Mouse (Mus musculus) heart, embryonic 13.5 days (tissue): ENCODE measurements around the gene Ppfibp2. TPM values are rescaled to one million over a fixed set of nuclear protein-coding genes. Genes with fewer than 3 reads are reported as not detected.

Experiments
- ATAC-seq: fragments of 200-750 bp; cut with Nextera tagmentation; 2 replicates; pipeline ENCODE4 v1.8.0; 2017; ENCODE audit warnings: moderate TSS enrichment; ENCODE audit not compliant: insufficient number of reproducible peaks, low FRiP score, low TSS enrichment; ENCODE audit errors: extremely low read depth
- H3K27ac ChIP-seq: fragments of 300-500 bp; sonication (generic); replicated peaks from 2 replicates; pipeline ENCODE4 v1.5.1; 2015; ENCODE audit warnings: moderate library complexity, mild to moderate bottlenecking, inconsistent platforms
- H3K27me3 ChIP-seq: fragments of 300-500 bp; sonication (generic); replicated peaks from 2 replicates; pipeline ENCODE4 v1.6.1; 2015; ENCODE audit warnings: mild to moderate bottlenecking, inconsistent platforms
- H3K36me3 ChIP-seq: fragments of 300-500 bp; sonication (generic); 2 replicates; pipeline ENCODE4 v1.6.1; 2015; ENCODE audit warnings: mild to moderate bottlenecking, inconsistent platforms
- H3K4me1 ChIP-seq: fragments of 300-500 bp; sonication (generic); 2 replicates; pipeline ENCODE4 v1.6.1; 2015; ENCODE audit warnings: inconsistent platforms
- H3K4me2 ChIP-seq: fragments of 300-500 bp; sonication (generic); 2 replicates; pipeline ENCODE4 v1.6.1; 2015; ENCODE audit warnings: inconsistent platforms, mild to moderate bottlenecking, moderate library complexity
- H3K4me3 ChIP-seq: fragments of 300-500 bp; sonication (generic); 2 replicates; pipeline ENCODE4 v1.5.1; 2015; ENCODE audit warnings: moderate library complexity, mild to moderate bottlenecking, inconsistent platforms
- H3K9ac ChIP-seq: fragments of 300-500 bp; sonication (generic); 2 replicates; pipeline ENCODE4 v1.6.1; 2015; ENCODE audit warnings: inconsistent platforms, mild to moderate bottlenecking, moderate library complexity
- H3K9me3 ChIP-seq: fragments of 300-500 bp; sonication (generic); 2 replicates; pipeline ENCODE4 v1.6.1; 2016; ENCODE audit warnings: inconsistent platforms
- WGBS: fragments of 180-500 bp; shearing (Covaris S2); methylation state at CpG from one replicate; pipeline ENCODE4 v1.1.7; 2015; ENCODE audit warnings: mixed read lengths; 5-methylcytosine and 5-hydroxymethylcytosine counted together
- polyA plus RNA-seq: library from polyadenylated mRNA; unstranded; fragments of >200 nt; fragmentation: Nextera tagmentation; extraction: Ambion mirVana; gene quantifications from 2 replicates; pipeline ENCODE4 v1.2.1, GENCODE M21; 2015

The Ppfibp2 gene
- polyA plus RNA-seq, 1 experiment from 2014 or later: 5.5 TPM

DNA sequence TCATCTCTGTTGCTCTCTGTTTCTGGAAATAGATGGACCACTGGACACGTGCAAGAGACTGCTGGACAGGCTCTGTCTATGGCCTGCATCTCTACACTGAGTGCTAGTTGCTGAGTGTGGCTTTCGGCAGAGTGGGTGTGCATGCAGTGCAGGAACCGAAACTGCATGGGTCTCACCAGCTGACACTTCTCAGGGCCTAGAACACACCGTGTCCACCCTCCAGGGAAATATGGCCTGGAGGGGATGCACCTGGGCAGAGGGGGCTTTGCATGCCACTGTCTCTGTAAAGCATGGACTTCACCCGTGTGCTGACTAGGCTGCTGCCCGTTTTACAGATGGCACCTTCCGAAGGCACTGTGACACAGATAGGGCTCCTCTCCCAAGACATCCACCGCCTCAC is 151.0 kb downstream of the Ppfibp2 start:
- H3K4me2 ChIP-seq: no peak overlapping the region
- no peak for ATAC-seq

DNA sequence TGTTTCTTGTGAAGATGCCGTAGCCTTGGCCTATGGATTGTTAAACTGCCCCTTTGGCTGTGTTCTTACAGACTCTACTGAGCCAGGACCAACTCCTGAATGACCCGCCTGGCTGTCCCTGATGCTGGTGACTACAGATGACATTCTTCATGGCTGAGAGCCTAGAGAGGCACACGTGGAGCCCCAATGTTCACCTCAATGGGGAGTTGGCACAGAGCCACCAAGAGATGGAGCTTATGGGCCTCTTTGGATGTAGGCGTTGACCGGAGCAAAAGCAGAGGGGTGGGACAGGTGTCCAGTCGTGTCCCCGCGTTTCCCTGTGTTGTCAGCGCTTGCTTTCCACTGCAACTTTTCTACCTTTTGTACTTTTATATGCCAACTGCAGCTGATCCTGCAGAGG is 152.5 kb downstream of the Ppfibp2 start:
- no peak overlapping the region for H3K27ac ChIP-seq
- 83% methylated on average over 9 of the region's 9 CpGs for WGBS
- no peak overlapping the region for H3K4me3 ChIP-seq
- no peak overlapping the region for H3K9ac ChIP-seq
- ATAC-seq: no peak
- H3K4me1 ChIP-seq: no peaks in the 10 kb centered on the region
- no peaks in the 10 kb centered on the region for H3K9me3 ChIP-seq
- H3K27me3 ChIP-seq: no peaks in the 10 kb centered on the region
- H3K4me2 ChIP-seq: no peak overlapping the region
- peaks cover 30% of the 10 kb centered on the region for H3K36me3 ChIP-seq

More for the DNA sequence above, 151.0 kb downstream of the Ppfibp2 start:
- Histone ChIP-seq H3K4me3 (no peak overlapping the region), H3K9me3 (no peaks in the 10 kb centered on the region), H3K36me3 (peaks cover 35% of the 10 kb centered on the region), H3K9ac (no peak overlapping the region), H3K27ac (no peak overlapping the region), H3K4me1 (no peaks in the 10 kb centered on the region), H3K27me3 (no peaks in the 10 kb centered on the region)
- WGBS: 78% methylated on average over 8 of the region's 8 CpGs

DNA sequence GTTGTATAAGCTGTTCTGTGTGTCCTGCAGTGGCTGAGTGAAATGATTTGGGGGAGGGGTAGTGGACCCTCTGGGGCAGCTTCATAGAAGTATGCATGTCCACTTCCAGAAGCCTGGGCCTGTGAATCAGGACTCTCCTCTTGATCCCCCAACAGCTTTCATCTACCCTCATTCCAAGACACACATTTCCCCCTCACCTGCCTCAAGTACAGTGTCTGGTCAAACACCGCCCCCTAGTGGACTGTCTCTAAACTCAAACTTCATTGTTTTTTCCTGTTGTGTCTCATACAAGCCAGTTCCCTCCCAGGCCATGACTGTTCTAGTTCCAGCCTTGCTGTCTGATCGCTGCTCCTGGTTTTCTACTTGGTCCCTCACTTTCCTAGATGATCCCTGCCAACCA is 152.9 kb downstream of the Ppfibp2 start:
- H3K36me3 ChIP-seq: peaks cover 27% of the 10 kb centered on the region
- H3K9ac ChIP-seq: no peak overlapping the region
- WGBS: 14% methylated on average over 2 of the region's 2 CpGs
- no peak overlapping the region for H3K27ac ChIP-seq
- no peak overlapping the region for H3K4me2 ChIP-seq
- H3K4me3 ChIP-seq: no peak overlapping the region
- no peaks in the 10 kb centered on the region for H3K9me3 ChIP-seq
- H3K27me3 ChIP-seq: no peaks in the 10 kb centered on the region
- no peak for ATAC-seq
- no peaks in the 10 kb centered on the region for H3K4me1 ChIP-seq

DNA sequence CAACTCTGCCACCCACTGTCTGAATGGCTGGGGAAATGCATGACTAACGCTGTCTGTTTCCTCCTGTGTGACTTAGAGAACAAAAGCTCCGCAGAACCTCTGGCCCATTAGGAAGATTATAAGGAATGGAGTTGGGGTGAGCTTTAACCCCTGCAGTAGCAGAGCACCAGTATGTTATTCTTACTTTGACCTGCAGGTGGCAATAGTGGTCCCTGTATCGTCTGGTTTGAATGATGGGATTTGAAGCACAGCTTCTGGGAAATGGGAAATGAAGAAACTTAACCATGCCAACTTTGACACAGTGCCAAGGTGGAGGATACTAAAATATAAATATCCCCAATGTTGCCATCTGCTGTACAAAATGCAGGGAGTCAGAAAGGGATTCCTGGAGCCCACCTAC is 154.3 kb downstream of the Ppfibp2 start:
- Histone ChIP-seq H3K4me2 (no peak overlapping the region), H3K27me3 (no peaks in the 10 kb centered on the region; the same call in 1 of the 2 replicates), H3K27ac (no peak overlapping the region), H3K9ac (no peak overlapping the region), H3K9me3 (no peaks in the 10 kb centered on the region), H3K4me3 (no peak overlapping the region), H3K36me3 (peaks cover 14% of the 10 kb centered on the region), H3K4me1 (no peaks in the 10 kb centered on the region)
- no peak for ATAC-seq
- WGBS: 10% methylated on average over 3 of the region's 3 CpGs

DNA sequence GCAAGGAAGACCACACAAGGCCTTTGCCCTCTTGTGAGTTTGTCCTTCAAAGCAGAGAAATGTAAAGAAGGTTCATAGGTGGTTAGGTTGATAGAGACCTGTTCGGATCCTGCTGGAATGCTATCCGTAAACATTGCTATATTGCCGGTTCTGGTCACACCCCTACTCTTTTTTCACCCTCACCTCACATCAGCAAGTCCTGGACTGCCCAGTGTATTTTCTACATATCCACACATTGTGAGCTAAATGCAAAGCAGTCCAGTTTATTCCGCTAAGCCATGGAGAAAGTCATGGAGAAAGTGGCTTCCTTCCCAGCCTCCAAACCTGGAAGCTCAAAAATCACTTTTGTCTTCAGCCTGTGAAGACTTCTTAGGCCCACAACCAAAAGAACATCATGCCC is 154.7 kb downstream of the Ppfibp2 start:
- 81% methylated on average over 4 of the region's 4 CpGs for WGBS
- H3K4me1 ChIP-seq: no peaks in the 10 kb centered on the region
- H3K27ac ChIP-seq: no peak overlapping the region
- H3K9ac ChIP-seq: no peak overlapping the region
- no peak for ATAC-seq
- no peak overlapping the region for H3K4me2 ChIP-seq
- H3K27me3 ChIP-seq: no peaks in the 10 kb centered on the region; the same call in 1 of the 2 replicates
- H3K4me3 ChIP-seq: no peak overlapping the region
- H3K9me3 ChIP-seq: no peaks in the 10 kb centered on the region
- peaks cover 9% of the 10 kb centered on the region for H3K36me3 ChIP-seq

DNA sequence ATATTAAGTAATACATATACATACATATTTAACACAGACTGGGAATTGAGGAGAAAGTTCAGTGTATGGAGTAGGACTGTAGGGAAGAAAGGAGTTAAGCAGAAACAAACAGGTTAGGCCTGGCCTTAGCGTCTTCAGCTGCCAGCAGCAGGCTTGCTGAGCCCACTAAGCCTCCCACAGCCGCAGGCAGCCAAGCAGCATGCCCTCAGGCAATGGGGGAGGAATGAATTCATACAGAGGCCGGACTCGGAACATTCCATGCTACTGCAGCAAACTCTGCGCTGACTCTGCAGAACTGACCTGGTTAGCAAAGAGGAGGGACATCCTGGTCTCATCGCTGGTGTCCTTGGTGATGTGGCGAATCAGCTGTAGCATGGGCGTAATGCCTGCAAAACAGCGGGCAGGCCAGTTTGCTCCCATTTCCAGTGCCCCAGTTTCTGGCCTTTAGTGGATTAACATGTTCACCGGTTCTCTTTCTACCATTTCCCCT is 157.1 kb downstream of the Ppfibp2 start:
- no peak for ATAC-seq
- H3K4me3 ChIP-seq: no peak overlapping the region
- H3K36me3 ChIP-seq: no peaks in the 10 kb centered on the region
- 74% methylated on average over 10 of the region's 10 CpGs for WGBS
- no peak overlapping the region for H3K4me2 ChIP-seq
- no peak overlapping the region for H3K27ac ChIP-seq
- peaks cover 15% of the 10 kb centered on the region for H3K4me1 ChIP-seq
- no peak overlapping the region for H3K9ac ChIP-seq
- H3K9me3 ChIP-seq: no peaks in the 10 kb centered on the region
- H3K27me3 ChIP-seq: peaks cover 5% of the 10 kb centered on the region

DNA sequence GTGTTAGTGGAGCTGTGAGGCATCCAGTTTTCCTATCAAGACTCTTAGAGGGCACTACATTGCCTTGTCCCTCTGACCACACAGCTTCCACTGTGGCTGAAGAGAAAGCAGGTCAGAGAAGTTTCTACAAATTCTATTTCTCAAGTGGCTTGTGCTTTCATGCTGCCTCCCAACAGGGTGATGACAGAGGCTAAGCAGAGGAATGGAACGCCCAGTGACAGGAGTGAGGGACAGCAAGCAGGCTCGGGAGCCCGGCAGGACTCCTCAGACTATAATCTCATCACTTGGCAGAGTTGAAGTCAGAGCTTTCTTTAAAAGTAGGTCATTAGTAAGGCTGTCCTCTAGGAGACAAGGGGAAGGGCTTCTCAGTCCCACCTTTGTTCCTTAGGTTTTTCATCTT is 160.9 kb downstream of the Ppfibp2 start:
- Histone ChIP-seq H3K9ac (no peak overlapping the region), H3K4me3 (no peak overlapping the region), H3K36me3 (no peaks in the 10 kb centered on the region), H3K9me3 (no peaks in the 10 kb centered on the region), H3K4me2 (peak overlapping the region; percentile 46), H3K4me1 (peaks cover 24% of the 10 kb centered on the region), H3K27me3 (peaks cover 17% of the 10 kb centered on the region), H3K27ac (peak overlapping the region; percentile 31; the same call in 1 of the 2 replicates)
- no peak; the same call in 1 of the 2 replicates for ATAC-seq
- WGBS: 24% methylated on average over 3 of the region's 3 CpGs

DNA sequence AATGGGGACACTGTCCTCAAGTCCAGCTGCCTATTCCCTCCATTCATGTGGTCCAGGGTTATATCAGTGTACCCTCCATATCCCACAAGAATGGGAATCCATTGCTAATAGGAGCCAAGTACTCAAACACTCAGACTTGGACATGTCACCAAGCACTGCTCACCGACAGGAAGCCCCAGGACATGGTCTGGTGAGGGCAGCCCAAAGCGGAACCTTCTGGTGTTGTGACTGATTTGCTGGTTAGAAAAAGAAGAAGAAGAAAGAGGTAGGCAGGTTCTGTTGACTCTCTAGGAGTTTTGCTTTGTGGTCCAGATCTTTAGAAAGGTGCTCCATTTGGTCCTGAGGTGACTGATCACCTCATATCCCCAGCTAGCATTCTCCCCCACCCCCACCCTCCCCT is 161.7 kb downstream of the Ppfibp2 start:
- WGBS: 73% methylated on average over 2 of the region's 2 CpGs
- H3K4me2 ChIP-seq: no peak overlapping the region
- no peak overlapping the region for H3K27ac ChIP-seq

DNA sequence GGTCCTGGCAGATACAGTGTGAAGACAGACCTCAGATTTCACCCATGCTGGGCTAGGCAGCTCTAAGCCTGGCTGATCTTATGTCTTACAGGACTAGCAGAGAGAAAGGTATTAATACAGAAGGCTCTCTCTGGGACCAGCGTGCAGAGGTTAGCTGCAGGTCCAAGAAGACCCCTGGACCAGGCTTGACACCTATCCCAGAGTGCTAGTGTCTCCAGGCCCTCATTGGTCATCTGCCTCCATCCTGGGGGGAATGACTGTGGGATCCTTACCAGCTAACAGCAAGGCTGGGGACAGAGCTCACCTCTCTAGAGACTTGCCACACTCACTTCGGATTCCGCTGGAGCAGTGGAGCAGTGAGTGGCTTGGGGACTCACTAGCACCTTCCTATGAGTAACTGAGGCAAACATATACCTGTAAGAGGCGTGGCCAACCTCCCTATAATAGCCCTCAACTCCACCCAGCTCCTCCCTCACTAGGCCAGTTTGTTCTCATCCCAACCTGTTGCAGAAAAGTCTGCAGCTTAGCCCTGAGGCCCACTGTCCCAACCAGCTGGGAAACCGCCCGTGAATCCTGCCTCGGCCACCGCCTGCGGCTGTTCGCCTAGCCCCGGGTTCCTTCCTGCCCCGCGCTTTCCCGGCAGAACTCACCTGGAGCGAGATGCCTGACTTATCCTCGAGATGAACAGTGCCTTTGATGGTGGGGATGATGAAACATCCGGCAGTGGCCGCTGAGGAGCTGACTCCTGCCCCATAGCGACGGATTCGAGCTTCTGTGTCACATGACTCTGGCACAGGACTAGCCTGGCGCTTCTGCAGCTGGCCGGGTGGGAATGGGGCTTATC is 162.5 kb downstream of the Ppfibp2 start, which contains the start of gene Cyb5r2:
Gene Cyb5r2, minus strand, starts transcription at position 725 of the 844 bp plus-strand sequence.
- no peak for ATAC-seq
- H3K27ac ChIP-seq: no peak within 1 kb of the TSS
- H3K4me2 ChIP-seq: peak within 1 kb of the TSS; percentile 67
- 9% methylated on average over 23 of the region's 23 CpGs for WGBS
- peaks cover 24% of the 10 kb centered on the region for H3K4me1 ChIP-seq
- H3K27me3 ChIP-seq: peaks cover 17% of the 10 kb centered on the region
- H3K9ac ChIP-seq: peak within 1 kb of the TSS; percentile 68
- H3K4me3 ChIP-seq: peak within 1 kb of the TSS; percentile 36
- no peaks in the 10 kb centered on the region for H3K36me3 ChIP-seq
- no peaks in the 10 kb centered on the region for H3K9me3 ChIP-seq

More for the DNA sequence above, 161.7 kb downstream of the Ppfibp2 start:
- Histone ChIP-seq H3K27me3 (peaks cover 17% of the 10 kb centered on the region), H3K9me3 (no peaks in the 10 kb centered on the region), H3K36me3 (no peaks in the 10 kb centered on the region), H3K9ac (no peak overlapping the region), H3K4me1 (peaks cover 24% of the 10 kb centered on the region), H3K4me3 (no peak overlapping the region)
- ATAC-seq: no peak

DNA sequence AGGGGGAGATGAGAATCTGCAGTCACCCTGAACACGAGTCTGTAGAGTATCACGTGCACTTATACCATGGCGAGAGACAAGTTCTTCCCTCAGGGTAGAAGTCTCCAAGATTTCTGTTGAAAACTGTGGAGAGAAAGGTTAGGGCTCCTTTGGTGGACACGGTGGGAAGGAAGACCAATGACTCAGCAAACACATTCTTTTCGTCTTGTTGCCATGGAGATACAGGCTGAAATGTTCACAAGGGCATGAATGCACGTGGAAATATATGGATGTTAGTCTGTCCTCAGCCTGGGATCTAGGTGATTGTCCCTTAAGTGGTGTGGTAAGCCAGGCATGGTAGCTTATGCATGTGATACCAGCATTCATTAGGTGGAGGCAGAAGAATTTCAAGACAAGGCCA is 175.8 kb downstream of the Ppfibp2 start:
- H3K9me3 ChIP-seq: no peaks in the 10 kb centered on the region
- H3K4me3 ChIP-seq: no peak overlapping the region
- no peaks in the 10 kb centered on the region for H3K27me3 ChIP-seq
- no peaks in the 10 kb centered on the region for H3K36me3 ChIP-seq
- no peak for ATAC-seq
- 62% methylated on average over 6 of the region's 6 CpGs for WGBS
- H3K4me1 ChIP-seq: no peaks in the 10 kb centered on the region
- H3K9ac ChIP-seq: no peak overlapping the region
- H3K4me2 ChIP-seq: no peak overlapping the region
- H3K27ac ChIP-seq: no peak overlapping the region

DNA sequence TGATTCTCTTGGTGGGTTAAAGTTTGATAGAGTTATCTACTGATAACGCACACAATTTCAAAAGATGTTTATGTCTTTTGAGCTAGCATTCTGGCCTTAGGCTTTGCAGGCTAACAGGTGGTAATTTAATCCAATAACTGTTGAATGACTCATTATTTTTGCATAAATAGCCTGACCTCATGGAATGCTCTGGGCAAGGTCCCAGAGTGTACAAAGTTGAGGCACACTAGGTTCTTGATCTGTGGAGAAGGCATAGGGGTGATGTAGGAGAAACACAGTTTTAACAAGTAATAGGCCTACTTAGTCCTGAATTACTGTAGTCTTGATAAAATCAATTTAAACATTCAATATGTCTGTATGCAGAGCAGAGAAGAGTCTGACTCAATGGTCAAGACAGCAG is 183.2 kb downstream of the Ppfibp2 start:
- Histone ChIP-seq H3K4me2 (no peak overlapping the region), H3K9me3 (no peaks in the 10 kb centered on the region), H3K27ac (no peak overlapping the region), H3K4me3 (no peak overlapping the region), H3K9ac (no peak overlapping the region), H3K27me3 (peaks cover 10% of the 10 kb centered on the region; the same call in 1 of the 2 replicates), H3K4me1 (peaks cover 5% of the 10 kb centered on the region; the same call in 1 of the 2 replicates), H3K36me3 (no peaks in the 10 kb centered on the region)
- ATAC-seq: no peak
- WGBS: 60% methylated on average over 1 of the region's 1 CpGs
